7 mouse cellular contexts compared by ENCODE assay signal in genomic region chr16:93918679-93919060, GRCm38 (mm10). TPM values are rescaled to one million over a fixed set of nuclear protein-coding genes. Genes with fewer than 3 reads are reported as not detected.
A peak's percentile ranks its signal among the peaks of the same experiment; 100 is the strongest.
DNase-seq lines count a peak whose midpoint lies in the region; ATAC-seq lines count a peak whose summit lies in the region.

No protein-coding gene starts in this region.

- no peaks in the 10 kb centered on the region for H3K9me3 ChIP-seq in neural tube, embryonic 11.5 days (ENCODE audit: control insufficient read depth, low read length)
- no peaks in the 10 kb centered on the region for H3K9me3 ChIP-seq in embryonic facial prominence, embryonic 15.5 days (replicated peaks)
- no peaks in the 10 kb centered on the region for H3K9me3 ChIP-seq in limb, embryonic 10.5 days (replicated peaks)
- no peaks in the 10 kb centered on the region for H3K9me3 ChIP-seq in neural tube, embryonic 15.5 days (replicated peaks)

- DNase-seq in neural tube, embryonic 11.5 days (ENCODE audit: low spot score) = no peak
- DNase-seq in neural tube, embryonic 10.5 days (ENCODE audit: extremely low spot score, low spot score) = no peak
- no peak for DNase-seq in limb, embryonic 10.5 days (ENCODE audit: low spot score)
- DNase-seq in ovary, postnatal 14 days (ENCODE audit: low spot score) = no peak
- DNase-seq in spleen, postnatal 14 days (ENCODE audit: low spot score in 2 of 2) = no peak

- H3K4me3 ChIP-seq in neural tube, embryonic 11.5 days (ENCODE audit: low read depth, low read length) = no peak overlapping the region
- no peak overlapping the region for H3K4me3 ChIP-seq in embryonic facial prominence, embryonic 15.5 days (replicated peaks)
- H3K4me3 ChIP-seq in limb, embryonic 10.5 days = no peak overlapping the region
- H3K4me3 ChIP-seq in neural tube, embryonic 15.5 days (replicated peaks) = no peak overlapping the region

- H3K4me2 ChIP-seq in neural tube, embryonic 11.5 days (ENCODE audit: low read depth) = peak overlapping the region; percentile 22; the same call in 1 of the 2 replicates
- peak overlapping the region; percentile 27 for H3K4me2 ChIP-seq in embryonic facial prominence, embryonic 15.5 days (replicated peaks)
- H3K4me2 ChIP-seq in neural tube, embryonic 15.5 days = peak overlapping the region; percentile 49

- H3K36me3 ChIP-seq in neural tube, embryonic 11.5 days (ENCODE audit: control insufficient read depth, insufficient read depth, low read length) = no peaks in the 10 kb centered on the region
- H3K36me3 ChIP-seq in embryonic facial prominence, embryonic 15.5 days = no peaks in the 10 kb centered on the region
- H3K36me3 ChIP-seq in limb, embryonic 10.5 days = no peaks in the 10 kb centered on the region
- H3K36me3 ChIP-seq in neural tube, embryonic 15.5 days = no peaks in the 10 kb centered on the region

- H3K27me3 ChIP-seq in neural tube, embryonic 11.5 days (ENCODE audit: control insufficient read depth, insufficient read depth, low read length) = no peaks in the 10 kb centered on the region
- H3K27me3 ChIP-seq in embryonic facial prominence, embryonic 15.5 days = no peaks in the 10 kb centered on the region
- H3K27me3 ChIP-seq in limb, embryonic 10.5 days (ENCODE audit: low read depth, poor library complexity, severe bottlenecking) = peaks cover 5% of the 10 kb centered on the region; the same call in 1 of the 2 replicates
- H3K27me3 ChIP-seq in neural tube, embryonic 15.5 days (replicated peaks) = no peaks in the 10 kb centered on the region

- no peak overlapping the region for H3K27ac ChIP-seq in neural tube, embryonic 11.5 days (ENCODE audit: low read depth, low read length)
- no peak overlapping the region for H3K27ac ChIP-seq in embryonic facial prominence, embryonic 15.5 days (replicated peaks)
- H3K27ac ChIP-seq in limb, embryonic 10.5 days = 0 out of 2 replicates have a peak overlapping the region, but pooled peaks have one; percentile 0
- H3K27ac ChIP-seq in neural tube, embryonic 15.5 days (replicated peaks) = no peak overlapping the region

- H3K4me1 ChIP-seq in neural tube, embryonic 11.5 days (ENCODE audit: control insufficient read depth, insufficient read depth, low read length) = no peaks in the 10 kb centered on the region
- H3K4me1 ChIP-seq in embryonic facial prominence, embryonic 15.5 days = peaks cover 6% of the 10 kb centered on the region; the same call in 1 of the 2 replicates
- H3K4me1 ChIP-seq in limb, embryonic 10.5 days = peaks cover 34% of the 10 kb centered on the region
- peaks cover 4% of the 10 kb centered on the region for H3K4me1 ChIP-seq in neural tube, embryonic 15.5 days

- WGBS in neural tube, embryonic 11.5 days = 62% methylated on average over 8 of the region's 8 CpGs
- WGBS in embryonic facial prominence, embryonic 15.5 days = 61% methylated on average over 8 of the region's 8 CpGs
- 65% methylated on average over 8 of the region's 8 CpGs for WGBS in limb, embryonic 10.5 days
- WGBS in neural tube, embryonic 15.5 days = 55% methylated on average over 8 of the region's 8 CpGs

- ATAC-seq in neural tube, embryonic 11.5 days (ENCODE audit: insufficient read depth, low FRiP score, low TSS enrichment) = no peak
- no peak for ATAC-seq in embryonic facial prominence, embryonic 15.5 days (ENCODE audit: insufficient number of reproducible peaks, low FRiP score, low TSS enrichment, low read depth)
- no peak for ATAC-seq in neural tube, embryonic 15.5 days (ENCODE audit: low FRiP score)

- H3K9ac ChIP-seq in neural tube, embryonic 11.5 days (ENCODE audit: low read length) = no peak overlapping the region; the same call in 1 of the 2 replicates
- H3K9ac ChIP-seq in embryonic facial prominence, embryonic 15.5 days = no peak overlapping the region
- no peak overlapping the region for H3K9ac ChIP-seq in neural tube, embryonic 15.5 days (replicated peaks)

RNA-seq across cellular contexts. Expression of gene Chaf1b, which starts 35.0 kb away (rescaled TPM):
- polyA plus RNA-seq in neural tube, embryonic 11.5 days (2014; fragmentation: Nextera tagmentation; extraction: Ambion mirVana) = 80.9 and 87.2 TPM in 2 replicates
- polyA plus RNA-seq in embryonic facial prominence, embryonic 15.5 days (2015; fragmentation: Nextera tagmentation; extraction: Ambion mirVana) = 54.9 and 56.7 TPM in 2 replicates
- polyA plus RNA-seq in limb, embryonic 10.5 days (2016; fragmentation: Nextera tagmentation; extraction: Ambion mirVana) = 137 and 146 TPM in 2 replicates
- polyA plus RNA-seq in neural tube, embryonic 15.5 days (2015; fragmentation: Nextera tagmentation; extraction: Ambion mirVana) = 13.2 and 26.7 TPM in 2 replicates
